Mouse (Mus musculus) retina, embryonic 14.5 days (tissue): ENCODE results near the gene Abcb11.

ENCODE experiments used
- DNase-seq: peaks from one replicate; pipeline ENCODE4 v3.0.0-alpha.2; 2015; ENCODE audit warnings: low spot score

The Abcb11 gene

DNA sequence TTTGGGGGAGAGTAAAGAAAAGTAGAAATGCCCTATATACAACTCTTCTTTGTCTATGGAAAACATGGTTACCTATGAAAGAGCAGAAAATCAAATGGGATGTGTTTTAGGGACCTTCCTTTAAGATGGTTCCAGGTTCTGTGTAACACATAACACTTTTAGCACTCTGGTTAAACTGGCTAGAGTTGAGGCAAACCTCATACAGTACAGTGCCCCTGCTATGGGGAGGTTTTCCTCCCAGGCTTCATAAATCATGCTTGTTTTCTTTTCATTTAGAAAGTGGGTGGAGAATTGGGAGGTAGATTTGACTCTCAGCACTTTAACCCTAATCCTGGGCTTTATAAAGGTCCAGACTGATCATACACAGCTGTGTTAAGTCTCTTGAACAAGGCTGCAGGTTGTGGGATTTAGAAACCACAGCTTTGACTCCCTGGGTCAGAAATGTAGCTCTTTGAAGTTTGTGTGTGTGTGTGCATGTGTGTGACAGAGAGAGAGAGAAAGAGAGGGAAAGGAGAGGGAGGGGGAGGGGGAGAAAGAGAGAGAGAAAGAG is 78.3 kb downstream of the Abcb11 start:
- no peak for DNase-seq

DNA sequence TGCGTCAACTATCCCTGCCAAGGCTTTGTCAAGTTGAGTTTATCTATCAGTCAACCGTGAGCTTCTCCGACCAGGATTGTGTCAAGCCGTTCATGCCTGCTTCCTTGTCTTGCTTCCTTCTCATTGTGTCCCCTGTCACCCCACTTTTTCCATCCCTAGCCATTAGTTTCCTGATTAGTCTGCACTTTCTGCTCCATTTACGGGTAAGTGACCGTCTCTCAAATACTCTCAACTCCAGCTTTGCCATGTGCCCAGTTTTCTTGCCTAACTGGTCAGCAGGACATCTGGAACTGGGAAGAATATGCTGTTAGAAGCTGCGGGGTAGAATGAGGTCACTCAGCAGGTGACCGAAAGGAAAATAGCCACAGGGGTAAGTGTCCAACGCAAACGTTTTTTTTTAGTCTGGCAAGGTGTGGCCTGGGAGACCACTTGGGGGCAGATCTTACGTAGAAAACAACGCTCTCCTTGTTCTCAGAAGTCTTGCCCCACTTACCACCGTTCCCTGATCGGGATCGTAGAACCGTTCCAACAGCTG is 94.1 kb downstream of the Abcb11 start:
- peak; percentile 72 for DNase-seq

DNA sequence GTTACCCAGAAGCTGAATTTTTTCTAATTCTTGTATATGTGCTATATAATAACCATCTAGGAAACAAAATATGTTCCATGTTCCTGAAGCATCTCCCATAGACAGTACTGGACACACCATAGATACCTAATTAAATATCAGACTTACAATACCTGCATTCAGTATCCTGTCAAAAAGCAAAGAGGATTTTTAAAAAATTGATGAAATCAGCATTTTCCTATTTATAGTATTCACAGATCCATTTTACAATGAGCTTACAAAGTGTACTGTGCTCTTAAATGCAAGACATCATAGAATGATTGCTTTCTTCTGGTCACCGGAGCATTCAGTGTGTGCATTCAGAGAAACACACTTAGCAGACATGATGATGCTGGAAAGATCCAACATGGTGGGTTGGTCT is 95.3 kb downstream of the Abcb11 start:
- no peak for DNase-seq

DNA sequence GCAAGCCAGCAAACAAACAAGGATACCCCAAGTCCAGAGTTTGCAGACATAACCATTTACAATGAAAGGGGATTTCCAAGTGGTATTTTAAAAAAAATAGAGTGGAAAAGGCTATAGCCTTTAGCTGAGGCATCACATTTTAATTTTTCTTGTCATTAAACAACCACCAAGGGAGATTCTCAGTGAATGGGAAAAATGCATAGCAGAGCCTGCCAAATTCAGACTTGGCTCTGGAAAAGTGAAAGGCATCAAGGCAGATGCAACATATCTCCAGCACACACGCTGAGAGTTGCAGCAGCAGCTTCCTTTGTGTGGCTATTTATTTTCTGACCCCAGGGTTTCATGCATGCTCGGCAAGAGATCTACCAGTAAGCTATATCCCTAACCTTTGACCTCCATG is 97.5 kb downstream of the Abcb11 start:
- no peak for DNase-seq

DNA sequence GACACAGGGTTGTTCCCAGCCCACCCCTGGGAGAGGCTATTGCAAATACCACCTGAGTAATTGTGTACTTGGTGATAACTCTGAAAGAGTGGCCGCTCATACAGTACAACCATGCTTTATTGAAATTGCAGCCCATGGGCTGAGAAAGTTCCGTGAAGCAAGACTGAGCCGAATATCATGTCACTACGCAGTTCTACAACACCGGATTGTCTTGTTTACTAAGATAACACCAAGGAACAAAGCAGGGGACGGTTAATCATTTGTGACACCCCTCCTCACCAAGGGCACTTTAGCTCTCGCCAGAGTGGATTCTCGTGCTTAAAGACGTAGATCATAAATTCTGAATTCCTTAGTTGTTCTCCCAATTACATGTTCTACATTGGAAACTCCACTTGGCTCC is 103.1 kb downstream of the Abcb11 start:
- no peak for DNase-seq

DNA sequence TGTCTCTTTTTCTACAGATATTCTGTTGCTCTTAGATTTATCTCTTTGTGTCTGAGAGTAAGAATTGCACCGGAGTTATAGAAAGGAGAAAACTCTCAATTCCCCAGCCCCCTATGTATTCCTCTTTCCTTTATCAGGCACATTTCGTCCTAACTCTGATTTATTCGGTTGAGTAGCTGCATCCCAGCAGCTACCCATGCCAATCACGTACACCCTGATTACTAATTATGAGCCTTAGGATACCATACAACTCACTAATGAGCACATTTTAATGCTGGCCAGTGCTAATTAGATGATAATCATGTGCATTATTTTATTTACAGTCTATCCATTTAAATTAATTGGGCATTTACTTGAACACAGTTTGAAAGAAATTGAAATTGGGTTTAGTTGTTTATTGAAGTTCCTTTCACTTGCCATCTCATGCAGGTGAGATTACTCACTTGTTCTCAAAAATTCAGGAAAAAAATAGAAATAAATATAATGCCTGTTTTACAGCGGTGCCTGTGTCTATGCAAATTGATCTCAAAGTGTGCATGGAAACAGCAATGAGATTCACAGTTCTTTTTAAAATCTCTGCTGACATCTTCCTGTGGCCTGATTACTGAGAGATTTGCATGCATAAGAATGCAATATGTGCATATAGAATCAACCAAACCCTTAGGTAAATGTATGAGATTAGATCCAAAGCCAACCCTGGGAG is 107.3 kb downstream of the Abcb11 start:
- peak; percentile 56 for DNase-seq

DNA sequence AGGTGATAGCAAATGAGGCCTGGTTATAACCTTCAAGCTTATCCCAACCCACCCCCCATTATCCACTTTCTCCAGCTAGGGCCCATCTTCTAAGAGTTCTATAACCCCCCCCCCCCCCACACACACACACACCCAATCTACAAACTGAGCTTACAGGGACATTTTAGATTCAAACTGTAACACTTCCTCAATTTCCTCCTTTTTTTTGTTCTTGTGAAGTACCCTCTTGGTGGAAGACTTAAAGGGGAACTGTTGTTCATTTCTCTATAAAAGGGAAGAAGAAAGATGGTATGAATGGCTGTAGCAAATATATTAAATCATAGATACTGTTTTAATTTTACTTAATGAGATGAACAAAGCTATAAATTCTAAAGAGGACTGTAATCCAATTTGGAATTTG is 110.3 kb downstream of the Abcb11 start:
- DNase-seq = no peak

DNA sequence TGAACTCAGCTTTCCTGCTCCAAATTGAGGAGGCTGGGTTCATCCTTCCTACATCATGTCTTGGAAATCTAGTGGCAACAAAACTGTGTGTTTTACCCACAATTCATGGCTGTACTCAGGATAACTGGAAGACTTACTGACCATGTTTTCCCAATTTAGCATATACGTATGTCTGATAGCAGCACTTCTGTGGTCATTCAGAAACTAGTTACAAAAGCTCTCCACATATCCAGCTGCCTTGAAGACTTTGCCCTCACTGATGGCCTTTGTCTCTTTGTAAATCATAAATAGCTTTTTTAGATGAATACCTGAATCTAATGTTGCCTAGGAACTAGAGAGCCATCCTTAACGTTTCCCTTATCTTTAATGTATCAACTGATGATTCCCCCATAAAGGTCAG is 112.3 kb downstream of the Abcb11 start:
- no peak for DNase-seq

DNA sequence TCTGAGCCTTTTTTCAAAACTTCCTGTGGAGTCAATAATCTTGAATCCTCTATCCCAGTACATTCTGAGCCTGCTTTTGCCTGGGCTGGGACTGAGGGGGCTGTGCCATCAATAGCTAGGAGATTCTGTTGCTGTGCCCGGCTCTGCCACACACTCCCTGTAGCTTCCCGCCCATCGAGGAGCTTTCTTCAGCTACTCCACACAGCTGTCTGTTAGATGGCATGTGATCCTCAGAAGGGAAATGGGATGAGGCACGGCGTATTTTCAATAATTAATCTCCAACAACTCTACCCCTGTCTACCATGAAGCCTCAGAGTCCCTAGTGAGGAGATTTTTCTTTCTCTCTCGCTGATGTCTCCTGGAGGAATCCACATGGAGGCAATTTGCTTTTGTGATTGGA is 113.8 kb downstream of the Abcb11 start:
- no peak for DNase-seq

DNA sequence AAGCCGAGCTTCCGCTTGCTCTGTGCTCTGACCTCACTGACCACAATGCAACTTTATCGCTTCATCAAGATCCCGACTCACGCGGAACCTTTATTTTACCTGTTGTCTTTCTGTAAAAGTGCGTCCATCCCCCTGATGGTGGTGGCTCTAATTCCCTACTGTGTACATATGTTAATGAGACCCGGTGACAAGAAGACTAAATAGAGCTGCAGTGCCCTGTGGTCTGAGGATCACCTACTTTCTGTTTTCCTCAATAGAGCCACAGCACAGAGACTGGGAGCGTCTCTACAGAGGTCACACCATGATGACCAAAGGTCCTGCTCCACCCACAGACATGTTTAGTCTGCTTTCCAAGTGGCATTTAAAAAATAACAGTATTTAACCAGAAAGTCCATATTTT is 115.5 kb downstream of the Abcb11 start:
- DNase-seq = no peak

DNA sequence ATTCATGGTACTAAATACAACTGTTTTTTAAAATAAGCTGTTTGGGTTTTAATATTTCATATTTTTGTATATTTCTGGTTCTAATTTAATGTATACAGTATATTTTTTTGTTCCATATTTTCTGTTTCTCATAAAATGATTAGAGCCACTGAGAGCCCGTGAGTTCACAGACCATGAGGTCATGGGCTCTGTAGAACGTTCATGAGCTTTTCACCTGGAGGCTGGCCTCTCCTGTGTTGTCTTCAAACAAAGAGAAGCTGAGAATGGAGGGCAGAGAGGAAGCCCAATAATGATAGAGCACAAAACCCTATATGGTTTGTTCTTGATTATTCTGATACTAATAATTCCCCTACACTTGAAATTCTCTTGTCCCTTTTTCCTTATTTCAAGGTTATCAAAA is 117.7 kb downstream of the Abcb11 start:
- DNase-seq = no peak

DNA sequence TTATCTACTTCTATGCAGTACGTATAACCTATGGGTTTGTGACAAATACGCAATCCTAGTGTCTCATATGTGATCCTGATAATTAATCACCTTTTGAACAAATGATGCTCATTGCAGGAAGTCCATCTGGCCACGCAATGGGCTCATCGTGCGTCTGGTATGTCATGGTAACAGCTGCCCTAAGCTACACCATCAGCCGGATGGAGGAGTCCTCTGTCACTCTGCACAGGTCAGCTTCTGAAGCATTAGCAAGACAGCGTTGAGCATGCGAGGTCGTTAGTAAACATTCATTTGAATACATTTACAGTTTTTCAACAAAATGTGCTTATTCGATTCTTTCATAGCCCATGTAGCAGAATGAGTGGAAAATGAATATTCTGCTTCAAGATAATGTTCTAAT is 119.6 kb downstream of the Abcb11 start:
- no peak for DNase-seq

DNA sequence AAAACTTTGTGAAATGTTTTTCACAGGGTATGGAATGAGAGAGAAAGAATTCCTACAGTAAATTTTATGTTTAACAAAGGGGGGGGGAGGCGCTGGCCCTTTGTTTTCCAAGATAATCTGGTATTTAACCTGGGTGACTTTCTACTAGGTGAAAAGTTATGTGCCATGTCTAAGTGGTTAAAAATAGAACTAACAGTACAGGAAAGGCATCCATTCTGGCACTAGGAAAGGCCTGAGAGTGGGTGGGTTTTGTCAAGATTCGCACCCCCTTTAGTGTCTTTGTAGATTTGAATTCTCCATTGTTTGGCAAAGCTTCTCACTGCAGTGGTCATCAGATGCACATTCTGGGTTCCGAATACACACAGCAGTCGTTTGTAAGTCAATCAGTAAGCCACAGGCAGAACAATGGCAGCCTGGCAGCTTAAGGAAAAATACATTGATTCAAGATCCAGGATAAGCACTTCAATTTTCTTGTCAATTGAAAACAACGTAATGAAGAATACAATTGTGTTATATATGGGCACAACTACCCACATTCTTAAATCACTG is 120.5 kb downstream of the Abcb11 start:
- no peak for DNase-seq

DNA sequence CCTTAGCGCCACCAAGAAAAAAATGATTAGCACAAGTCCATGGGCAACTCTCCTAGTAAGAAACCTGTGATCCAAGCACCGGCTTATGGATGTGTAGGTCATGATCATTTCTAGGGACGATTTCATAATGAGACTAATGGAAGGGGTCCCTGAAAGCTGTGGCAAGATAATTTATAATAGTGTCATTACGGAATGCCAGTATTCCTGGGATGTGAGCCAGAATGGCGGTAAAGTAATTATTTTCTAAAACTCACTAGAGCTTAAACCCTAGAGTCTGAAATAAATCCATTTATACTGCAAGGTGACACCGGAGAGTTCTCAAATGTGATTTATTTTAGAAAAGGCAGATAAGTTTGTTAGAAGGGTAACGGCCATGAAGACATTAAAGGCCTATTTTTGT is 127.2 kb downstream of the Abcb11 start:
- no peak for DNase-seq

DNA sequence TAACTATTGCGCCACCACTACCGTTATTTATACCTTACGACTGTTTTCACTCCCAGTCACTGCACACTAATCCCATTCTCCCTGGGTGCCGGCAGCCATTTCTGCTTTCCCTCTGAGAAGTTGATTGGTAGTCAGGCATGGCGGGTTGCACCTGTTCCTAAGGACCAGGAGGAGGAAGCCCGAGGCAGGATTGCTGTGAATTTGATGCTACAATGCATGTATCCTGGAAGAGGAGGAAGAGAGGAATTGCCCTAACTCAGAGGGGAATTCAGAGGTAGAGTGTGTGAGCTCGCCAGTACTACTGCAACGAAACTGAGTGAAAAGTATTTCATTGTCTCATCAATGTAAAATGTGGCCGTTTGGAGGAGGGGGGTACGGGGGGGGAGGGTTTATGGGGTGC is 129.8 kb downstream of the Abcb11 start:
- DNase-seq = no peak

DNA sequence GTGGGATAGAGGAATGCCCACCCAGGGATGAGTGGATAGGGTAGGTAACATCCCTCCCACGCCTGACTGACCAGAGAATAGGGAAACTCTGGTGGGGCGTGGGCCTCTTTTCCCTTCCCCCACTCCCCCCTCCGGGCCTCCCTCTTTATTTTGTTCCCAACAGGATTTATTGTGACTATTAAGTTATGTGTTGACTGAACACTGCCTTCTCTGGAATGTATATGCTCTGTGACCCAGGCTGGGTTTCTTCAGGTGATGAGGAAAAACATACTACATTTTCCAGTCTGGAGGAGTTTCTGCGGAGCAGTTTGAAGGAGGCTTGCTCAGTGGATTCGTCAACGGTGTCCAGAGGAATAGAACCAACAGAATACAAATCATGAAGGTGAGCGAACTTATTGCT is 131.6 kb downstream of the Abcb11 start, which contains the start of gene G6pc2:
TSS of gene G6pc2 (plus strand) at position 301 of the 400 bp plus-strand sequence.
- no peak for DNase-seq

DNA sequence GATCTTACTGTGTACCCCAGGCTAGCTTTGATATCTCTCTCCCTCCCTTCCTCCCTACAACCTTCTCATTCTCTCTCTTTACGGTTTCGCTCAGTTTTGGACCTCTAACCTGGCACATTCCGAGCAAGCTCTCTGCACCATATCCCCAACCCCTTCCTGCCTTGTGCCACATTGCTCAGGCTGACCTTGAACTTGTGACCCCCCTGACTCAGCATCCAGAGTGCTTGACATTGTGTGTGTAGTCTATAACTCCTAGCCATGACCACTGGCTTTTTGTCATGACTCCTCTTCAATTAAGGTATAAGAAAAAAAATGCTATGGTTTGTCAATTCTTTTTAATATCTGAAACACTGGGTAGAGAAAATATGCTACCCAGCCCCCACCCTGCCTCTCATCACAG is 132.7 kb downstream of the Abcb11 start:
- DNase-seq = no peak

DNA sequence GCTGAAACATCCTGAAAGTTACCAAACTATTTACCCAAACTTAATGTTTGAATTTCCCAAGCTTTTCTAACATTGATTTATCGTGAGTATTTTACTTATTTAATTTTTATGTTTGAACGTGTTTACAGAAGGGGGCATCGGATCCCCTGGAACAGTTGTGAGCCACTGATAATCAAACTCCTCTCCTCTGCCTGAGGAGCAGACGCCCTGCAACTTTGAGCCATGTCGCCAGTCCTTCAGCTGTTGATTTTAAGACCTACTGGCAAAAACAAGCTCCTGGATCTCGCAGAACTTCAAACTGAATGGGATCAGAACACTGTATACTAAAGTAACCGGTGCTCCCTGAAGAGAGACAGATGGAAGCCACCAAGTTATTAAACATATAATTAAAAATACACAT is 135.9 kb downstream of the Abcb11 start:
- DNase-seq = peak; percentile 10

DNA sequence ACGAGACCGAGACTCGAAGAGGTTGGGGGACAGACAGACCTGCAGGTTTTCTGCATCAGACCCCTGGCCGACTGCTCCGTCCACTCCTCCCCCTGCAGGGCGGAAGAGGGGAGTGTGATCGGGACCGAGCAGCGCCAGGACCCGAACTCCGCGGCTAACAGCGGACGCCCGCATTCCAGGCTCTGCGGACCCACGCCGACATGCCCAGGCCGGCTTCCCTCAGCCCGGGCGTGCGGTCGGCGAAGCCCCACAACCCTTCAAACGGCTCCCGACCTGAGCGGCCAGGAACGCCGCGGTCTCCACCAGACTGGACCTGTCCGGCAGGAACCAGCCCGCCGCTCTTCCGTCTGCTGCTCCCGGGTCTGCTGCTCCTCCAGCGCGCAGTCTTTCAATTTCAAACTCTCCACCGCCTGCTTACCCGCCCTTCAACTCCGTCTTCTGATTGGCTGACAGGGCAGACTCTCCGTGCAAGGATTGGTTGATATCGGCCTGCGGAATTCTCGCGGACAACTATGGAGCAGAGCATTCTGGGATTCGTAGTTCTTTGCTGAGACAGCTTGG is 136.5 kb downstream of the Abcb11 start, which contains the start of gene Spc25:
TSS of gene Spc25 (minus strand) at position 404 of the 561 bp plus-strand sequence.
- DNase-seq = peak; percentile 95

DNA sequence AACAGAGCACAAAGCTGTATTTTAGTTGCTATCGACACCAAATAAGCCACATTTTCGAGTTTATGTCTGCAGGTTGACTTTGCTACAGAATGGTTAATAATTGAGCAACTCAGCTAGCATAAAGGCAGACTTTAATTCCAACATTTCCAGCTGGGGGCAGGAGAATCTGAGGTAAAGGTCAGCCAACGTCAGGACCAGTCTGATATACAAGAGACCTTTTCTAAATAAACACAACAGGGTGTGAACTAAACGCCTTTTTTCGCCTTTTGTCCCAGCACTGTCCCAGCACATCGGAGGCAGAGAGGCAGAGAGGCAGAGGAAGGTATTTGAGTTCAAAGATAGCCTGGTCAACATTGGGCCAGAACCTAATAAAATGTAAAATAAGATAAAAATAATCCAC is 137.2 kb downstream of the Abcb11 start:
- no peak for DNase-seq

DNA sequence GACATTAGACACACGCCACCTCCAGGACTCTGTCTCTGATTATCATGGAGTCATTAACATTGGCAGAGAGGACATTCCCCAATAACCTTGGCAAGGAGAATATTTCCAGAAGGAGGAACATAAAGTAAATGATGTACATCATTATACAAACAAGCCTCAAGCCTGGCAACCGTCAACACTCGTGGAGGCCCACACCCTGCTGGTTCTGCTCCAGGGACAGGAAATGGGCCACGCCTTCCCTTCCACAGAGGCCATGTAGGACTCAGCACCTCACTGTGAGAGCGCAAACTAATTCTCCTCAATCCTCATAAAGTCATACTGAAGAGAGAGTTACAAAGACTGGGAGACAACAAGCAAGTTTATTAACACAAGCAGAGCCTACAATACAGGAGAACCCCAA is 148.9 kb downstream of the Abcb11 start:
- no peak for DNase-seq

DNA sequence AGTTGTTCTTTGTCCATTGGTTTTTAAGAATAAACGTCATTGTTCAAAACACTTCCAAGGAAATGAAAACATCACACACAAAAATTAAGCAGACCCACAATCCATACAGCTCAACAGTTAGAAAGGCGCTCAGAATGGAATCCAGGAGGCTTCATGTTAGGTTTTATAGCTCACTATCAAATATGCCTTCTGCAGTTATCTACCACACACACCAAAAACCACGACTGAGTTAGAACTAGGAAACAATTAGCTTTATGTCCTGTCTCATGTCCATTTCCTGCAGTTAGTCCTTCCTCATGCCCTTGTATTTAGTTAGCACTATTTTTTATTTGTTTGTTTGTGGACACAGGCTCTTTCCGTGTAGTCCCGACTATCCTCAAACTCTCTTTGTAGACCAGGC is 151.4 kb downstream of the Abcb11 start:
- DNase-seq = no peak

DNA sequence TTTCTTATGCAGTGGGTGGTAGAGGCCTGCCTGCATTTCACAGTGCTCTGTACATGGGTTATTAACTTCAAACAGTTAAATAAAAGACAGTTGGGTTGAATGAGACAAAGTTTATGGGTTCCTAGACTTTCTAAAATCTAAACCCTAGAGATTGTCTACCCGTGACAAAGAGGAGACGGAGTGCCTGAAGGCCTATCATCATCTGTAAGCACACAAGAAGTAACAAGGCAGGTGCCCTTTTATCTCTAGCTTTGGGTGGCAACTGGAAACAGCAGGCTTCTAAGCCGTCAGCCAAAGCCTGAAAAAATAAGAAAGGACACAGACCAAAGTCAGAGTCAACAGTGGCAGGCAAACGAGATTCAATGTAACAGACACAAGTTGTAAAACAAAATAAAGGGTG is 153.2 kb downstream of the Abcb11 start:
- DNase-seq = no peak
